Mouse (Mus musculus): ENCODE data around the gene Naaladl1.
A peak's percentile ranks its signal among the peaks of the same experiment; 100 is the strongest.

Gene Naaladl1

DNA sequence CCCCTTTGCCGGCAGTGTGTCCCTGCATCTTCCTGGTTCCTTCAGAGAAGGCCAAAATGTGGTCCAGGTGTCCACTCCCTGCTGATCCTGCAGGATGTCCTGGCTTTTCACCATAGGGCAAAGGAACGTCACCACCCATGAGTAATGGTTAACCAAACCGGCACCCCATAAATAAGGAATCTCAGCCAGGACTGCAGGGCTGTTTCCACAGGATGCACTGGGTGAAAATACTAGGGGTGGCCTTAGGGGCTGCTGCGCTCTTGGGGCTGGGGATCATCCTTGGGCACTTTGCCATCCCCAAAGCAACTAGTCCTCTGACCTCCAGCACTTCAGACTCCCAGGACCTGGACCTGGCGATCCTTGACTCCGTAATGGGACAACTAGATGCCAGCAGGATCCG, at the start of gene Naaladl1:
Gene Naaladl1 (plus strand): TSS at position 197 of the 400 bp plus-strand sequence.
- no peak for DNase-seq

DNA sequence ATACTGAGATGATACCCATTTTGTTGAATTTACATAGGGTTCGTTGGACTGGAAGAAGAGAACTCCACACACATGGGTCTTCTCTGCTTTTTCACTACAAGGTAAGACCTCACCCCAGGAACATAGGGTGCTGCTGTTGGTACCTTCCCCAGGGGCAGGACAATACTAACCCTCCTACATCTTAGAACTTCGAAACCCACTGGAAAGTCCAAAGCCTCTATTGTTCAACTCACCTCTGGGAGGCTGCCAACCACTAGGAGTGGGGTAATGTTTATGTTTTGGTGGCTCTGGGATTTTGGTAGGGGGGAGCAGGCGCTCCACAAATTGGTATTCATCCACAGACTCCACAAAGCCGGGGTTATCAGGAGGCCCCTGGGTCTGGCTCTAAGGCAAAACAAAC, 48.9 kb upstream of the Naaladl1 start:
- DNase-seq: no peak

DNA sequence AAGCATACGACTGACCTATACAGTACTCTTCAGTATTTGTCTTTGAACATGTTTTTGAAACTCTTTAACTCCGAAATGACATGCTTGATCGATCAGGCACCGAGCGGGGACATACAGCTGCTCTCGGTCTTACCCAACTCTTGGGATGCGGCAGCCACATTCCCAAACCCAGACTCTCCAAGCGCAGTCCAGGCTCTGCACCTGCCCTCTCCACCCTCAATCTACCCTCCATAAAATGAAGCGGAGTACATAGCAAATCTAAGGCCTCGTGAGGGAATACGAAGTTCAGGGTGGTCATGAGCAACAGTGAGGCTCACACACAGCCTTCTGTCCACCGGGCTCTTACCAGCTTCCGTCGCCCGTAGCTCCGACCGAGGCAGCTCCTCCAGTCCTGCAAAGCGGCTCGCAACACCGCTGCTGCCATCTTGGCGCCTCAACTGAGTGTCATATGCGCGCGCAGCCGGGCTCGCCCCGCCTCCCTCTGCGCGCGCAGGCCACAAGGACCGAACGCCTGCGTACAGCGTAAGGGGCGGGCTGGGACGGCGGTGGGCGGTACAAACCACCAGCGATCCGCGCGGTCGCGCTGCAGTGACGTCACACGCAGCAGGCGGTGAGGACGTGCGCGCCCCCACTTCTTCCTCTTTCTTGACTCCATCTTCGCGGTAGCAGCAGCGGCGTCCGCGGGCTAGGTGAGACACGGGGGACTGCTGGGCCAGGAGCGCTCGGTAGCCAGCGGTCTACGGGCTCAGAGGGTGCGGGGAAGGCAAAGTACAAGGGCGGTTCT, 48.1 kb upstream of the Naaladl1 start, which contains the start of the genes Mrpl49 and Fau:
Gene Mrpl49 (minus strand): TSS at position 473 of the 784 bp plus-strand sequence.
Gene Fau (plus strand): TSS at position 532 of the 784 bp plus-strand sequence.
- DNase-seq: peak; percentile 99

DNA sequence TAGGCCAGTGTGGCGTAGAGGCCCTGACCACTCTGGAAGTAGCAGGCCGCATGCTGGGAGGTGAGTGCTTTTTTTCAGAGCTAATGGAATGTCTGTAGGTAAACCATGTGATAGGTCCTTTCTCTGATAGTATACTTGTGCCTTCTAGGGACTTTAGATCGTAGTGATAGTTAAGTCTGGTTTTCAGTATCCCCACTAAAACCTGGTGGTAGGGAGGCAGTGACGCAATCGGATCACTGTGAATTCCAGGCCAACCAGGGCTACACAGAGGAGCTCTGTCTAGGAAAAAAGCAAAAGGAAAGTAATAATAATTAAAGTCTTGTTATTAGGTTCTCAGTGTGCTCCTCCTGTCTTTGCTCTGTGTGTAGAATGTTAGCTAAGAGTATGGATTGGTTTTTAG, 47.1 kb upstream of the Naaladl1 start:
- no peak for DNase-seq

DNA sequence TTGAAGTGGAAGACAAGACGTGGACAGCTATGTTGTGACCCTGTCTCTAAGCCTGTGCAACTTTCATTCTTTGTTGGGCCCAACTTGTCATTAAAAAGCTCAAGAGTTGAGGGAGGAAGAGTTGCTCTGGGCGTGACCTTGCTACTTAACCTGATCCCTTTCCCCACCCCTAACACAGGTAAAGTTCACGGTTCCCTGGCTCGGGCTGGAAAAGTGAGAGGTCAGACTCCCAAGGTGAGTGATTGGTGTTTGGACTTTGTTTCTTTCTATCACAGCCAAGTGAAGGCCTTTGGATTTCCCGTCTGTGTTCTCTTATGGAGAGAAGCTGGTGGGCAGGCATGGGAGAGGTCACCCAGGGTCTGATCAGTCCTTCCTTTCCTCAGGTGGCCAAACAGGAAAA, 46.6 kb upstream of the Naaladl1 start:
- no peak for DNase-seq

DNA sequence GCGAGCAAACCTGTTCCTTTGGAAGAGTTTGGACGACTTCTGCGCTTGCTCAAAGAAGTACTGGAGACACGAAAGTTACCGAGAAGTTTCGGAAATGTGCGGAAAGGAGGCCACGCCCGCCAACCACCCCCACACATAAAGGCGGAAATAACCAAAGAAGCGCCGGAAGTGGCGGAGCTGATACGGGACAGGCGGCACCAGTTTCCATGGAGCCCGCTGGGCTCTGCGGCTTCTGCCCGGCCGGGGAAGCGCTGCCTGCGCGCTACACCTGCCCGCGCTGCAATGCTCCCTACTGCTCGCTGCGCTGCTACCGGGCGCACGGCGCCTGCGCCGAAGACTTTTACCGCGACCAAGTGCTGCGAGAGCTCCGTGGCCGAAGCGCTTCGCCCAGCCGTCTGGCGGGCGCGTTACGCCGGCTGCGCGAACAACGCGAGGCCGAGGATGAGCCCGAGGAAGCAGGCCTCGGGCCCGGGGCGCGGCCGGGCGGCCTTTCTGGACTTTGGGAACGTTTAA, 44.5 kb upstream of the Naaladl1 start, which contains the start of gene Znhit2:
Gene Znhit2 (plus strand): TSS at position 172 of the 513 bp plus-strand sequence.
- peak; percentile 95 to 96 for DNase-seq

DNA sequence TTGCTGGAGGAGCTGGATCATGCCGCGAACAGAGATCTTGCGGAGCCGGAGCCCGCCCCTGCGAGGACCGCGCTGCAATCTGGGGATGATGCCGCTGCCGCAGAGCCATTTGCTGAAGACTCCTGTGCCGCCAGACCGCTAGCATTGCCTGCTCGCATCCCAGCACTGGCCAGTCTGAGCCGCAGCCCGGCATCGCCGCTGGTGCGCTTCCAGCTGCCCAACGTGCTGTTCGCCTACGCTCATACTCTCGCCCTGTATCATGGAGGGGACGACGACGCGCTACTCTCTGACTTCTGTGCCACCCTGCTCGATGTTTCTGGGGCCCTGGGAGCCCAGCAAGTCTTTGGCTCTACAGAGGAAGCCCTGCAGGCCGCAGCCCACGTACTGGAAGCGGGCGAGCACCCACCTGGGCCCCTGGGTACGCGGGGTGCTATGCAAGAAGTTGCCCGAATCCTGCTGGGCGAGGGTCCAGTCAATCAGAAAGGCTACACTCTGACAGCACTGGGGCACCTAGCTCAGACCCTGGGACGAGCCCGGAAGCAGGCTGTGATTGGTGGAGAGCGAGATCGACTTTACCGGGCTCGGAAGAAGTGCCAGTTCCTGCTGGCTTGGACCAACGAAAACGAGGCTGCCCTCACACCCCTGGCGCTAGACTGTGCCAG, 43.8 kb upstream of the Naaladl1 start:
- DNase-seq: peak; percentile 60 to 66

DNA sequence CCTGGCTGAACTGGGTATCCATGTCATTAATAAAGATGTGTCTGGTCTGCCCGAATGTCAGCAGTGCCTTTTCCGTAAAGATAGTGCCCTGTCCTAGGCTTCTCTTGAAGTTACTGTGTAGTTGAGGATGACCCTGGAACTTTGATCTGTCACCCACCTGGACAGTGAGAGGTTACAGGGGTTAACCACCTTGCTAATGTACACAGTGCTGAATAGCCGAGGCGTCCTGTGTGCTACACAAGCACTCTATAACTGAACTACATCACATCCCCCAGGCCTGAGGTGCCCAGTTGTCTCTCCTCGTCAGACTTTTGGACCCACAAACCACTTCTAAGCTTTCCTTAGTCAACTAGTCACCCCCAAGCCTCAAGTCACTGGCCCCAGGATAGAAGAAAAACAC, 43.2 kb upstream of the Naaladl1 start:
- DNase-seq: no peak

DNA sequence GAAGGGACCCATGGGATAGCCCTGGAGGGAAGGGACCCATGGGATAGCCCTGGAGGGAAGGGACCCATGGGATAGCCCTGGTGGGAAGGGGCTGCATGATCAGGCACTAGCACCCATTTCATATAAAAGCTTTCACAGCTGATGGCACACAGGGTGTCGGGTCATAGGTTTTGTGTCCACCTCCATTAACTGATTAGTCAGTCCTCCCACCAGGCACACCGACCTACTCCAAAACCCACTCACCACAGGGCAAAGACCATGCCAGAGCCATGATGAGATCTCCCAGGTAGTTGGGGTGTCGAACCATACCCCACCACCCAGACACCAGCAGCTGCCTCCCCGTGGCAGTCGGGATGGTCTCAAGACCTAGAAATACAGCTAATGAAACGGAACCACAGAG, 42.5 kb upstream of the Naaladl1 start:
- DNase-seq: no peak

DNA sequence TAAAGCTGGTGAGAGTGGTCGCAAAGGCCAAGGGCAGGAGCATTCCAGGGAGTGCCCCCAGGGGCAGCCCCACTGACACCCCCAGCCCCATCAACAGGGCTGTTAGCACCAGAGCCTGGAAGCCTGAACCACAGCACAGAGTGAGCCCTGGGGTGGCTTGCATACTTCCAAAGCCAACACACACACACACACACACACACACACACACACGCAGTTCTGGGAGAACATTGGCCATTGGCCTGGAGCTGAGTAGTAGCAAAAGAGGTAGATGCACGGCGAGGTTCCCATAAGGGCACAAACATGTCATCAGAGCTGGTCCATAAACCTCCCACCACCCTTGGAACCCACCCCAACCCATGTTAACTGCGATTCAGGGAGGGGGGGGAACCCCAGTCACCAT, 39.0 kb upstream of the Naaladl1 start:
- DNase-seq: no peak

DNA sequence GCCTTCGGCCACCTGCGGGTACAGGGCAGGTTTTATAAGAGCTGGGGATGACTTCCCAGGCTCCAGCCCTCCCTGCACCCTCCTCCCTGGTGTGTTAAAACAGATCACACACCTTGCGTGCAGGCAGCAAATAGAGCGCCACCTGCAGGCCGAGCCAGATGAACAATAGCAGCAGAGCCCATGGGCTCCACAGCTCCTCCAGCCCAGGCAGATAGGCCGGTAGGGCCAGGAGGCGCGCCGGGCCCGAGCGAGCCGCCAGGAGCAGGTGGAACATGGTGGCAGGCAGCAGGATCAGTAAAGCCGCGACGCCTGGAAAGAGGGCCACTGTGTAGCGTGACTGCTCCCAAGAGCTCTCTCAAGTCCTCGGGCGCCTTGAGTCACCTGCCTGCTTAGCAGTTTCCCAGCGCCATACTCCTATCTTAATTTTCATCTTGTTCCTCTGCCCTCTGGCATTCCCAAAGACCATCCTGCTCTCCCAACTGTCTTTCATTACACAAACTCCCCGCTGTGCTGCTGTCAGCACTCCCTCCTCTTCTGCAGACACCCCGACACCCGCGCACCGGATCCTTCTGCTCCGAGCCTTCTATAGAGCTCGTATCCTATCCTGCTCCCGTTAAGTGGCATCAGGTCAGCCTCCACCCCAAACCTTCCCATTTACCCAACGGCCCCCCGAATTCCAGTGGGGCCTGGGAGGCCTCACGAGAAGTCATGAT, 38.4 kb upstream of the Naaladl1 start:
- DNase-seq: peak; percentile 85 to 87

DNA sequence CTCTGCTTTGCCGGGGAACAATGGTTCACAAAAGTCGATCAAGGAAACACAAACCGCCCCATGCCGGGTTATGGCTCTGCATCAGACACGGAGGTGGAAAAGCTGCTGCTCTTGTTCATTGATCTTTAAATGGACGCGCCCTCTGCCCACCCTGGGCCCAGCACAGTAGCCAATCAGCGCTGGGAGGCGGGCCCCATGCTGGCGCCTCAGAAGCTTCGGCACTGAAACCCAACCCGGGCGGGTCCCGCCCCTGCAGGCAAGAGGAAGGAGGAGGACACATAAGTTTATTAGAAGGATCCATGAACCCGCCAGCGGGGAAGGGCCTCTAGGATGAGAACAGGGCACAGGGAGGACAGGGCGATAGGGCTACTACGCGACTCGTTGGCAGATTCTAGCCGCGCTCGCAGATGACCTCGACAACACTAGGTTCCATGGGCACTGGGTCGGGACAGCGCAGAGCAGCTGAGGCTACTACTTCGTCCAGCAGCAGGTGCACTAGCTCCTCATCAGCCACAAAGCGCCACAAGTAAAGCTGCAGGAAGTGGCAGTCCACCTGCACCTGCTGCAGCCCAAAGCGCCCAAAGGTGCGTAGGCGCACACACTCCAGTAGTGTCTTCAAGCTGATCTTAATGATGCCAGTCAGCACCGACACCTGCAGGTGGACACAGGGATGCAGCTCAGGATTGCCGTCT, 37.7 kb upstream of the Naaladl1 start, which contains the start of gene Tm7sf2:
Gene Tm7sf2 (minus strand): TSS at position 650 of the 692 bp plus-strand sequence.
- peak; percentile 92 to 95 for DNase-seq

DNA sequence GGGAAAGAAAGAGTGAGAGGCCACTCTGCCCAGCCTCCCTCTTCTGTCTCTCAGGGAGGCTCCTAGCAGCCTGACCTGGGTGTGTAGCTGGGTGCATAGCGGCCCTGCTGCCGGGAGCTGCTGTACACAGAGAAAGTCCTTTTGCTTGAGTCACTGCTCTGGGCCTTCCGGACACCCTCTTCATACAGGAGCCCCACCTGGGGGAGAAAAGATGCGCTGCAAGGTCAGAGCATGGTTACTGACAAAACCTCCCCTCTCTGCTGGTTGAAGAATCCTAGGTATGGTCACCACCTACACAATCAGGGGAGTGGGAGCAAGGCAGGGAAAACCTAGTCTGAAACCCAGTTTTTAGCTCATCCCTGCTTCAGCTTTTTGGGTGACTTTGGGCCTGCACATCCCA, 36.6 kb upstream of the Naaladl1 start:
- DNase-seq: no peak

DNA sequence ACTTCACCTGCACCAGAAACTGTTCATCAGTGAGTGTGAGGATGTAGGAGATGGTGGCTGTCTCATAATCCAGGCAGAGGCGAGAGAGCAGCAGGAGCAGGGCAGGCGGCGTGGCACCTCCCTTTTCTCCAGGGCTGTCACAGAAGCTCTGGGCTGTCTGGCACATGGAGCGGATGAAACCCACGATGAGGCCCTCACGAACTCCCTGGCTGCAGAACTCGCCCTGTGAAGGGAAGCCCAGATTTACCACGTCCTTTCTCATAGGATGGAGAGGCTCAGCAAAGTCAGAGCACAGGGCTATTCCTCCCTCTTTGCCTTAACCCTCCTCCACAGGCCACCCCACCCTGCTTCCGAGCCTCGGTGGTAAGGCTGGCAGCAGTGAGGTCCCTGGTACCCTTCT, 35.7 kb upstream of the Naaladl1 start:
- no peak for DNase-seq

DNA sequence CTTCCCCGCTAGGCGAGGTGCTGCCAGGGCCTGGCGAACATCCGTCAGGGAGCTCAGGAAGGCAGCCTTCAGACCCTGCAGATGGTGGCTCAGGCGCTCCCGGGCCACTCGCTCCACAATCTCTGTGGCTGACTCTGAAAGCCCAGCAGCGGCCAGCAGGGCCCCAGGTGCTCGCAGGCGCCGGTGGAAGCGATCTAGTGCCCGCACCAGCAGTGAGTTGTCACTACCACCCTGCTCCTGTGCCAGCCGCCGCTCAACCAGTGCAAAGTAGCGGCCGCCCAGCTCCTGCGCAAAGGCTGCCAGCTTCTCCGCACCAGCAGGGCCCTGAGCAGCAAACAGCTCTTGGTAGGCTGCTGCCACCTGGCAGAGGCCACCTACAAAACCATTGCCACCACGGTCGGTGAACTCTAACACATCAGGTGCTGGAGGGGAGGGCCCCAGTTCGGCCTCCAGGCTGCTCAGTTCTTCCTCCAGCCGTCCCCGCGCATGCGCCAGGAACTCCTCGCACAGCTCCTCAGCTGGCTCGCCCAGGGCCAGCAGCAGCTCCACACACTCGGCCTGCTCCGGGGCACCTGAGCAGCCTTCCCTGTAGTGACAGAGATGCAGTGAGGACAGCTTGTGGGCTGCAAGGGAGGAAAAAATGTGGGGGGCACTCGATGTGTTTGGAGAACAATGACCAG, 34.9 kb upstream of the Naaladl1 start:
- DNase-seq: no peak

DNA sequence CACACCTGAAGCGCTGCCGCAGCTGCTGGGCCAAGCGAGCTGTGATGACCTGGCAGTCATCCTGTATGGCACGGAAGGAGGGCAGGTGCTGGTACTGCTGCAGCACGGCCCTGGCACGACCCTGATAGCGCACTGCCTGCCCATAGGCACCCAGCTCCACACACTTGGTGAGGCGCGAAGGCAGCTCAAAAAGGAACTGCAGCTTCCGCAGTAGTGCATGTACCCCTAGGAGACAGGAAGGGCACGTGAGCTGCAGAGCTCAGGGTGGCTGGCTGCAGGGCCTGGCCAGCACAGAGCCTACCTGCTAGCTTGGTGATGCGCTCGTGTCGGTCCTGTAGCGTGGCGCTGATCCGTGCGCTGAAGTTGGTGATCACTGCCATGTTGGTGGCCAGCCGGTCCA, 34.3 kb upstream of the Naaladl1 start:
- DNase-seq: no peak

DNA sequence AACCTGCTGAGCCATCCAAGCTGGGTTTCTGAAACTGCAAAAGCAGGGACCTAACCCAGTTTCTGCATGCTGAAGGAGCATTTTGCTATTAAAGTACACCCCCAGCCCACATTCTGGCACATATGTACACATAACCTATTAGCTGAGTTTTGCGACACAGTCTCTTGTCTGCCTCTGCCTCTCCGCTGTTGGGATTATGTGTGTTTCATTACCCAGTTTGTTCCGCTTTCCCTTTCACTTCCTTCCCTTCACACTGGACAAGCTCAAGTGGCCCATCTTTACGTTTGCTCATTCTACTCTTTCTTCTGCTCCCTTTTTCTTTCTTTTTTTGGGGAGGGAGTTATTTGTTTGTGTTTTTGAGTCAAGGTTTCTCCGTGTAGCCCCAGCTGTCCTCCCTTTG, 31.7 kb upstream of the Naaladl1 start:
- no peak for DNase-seq

DNA sequence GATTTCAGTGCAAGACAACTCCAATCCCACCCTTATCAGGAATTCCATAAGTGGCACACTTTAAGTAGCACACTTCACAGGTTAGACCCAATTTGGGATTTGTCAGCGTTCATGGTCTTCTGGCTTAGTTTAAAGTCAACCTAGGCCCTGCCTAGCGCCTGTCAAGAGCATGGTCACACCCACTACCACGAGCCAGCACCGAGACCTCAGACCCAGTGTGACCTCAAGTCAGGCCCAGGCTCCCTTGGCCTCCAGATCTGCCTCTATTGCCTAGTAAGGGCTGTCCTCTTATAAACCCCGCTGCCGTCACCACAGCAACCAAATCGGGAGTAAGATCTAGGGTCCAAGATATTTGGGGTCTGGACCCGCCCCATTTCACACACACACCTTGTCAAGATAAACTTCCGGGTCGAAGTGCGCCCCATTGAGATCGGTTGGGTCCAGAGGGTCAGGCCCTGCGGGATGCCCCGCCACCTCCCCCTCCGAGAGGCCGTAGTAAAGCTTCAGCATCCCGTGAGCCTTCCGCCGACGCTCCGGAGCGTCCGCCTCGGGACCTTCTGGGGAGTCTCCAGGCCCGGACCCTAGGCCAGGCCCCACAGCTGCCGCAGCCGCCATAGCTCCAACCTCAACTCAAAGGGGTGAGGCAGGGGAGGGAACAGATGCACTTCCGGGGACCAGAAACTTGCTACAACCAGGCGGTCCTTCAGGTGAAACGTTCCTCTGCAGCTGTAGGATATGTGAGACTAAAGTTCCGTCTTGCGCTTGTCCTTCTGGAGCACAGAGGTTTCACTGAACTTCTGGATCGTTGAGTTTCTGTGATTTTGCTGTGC, 28.8 kb upstream of the Naaladl1 start, which contains the start of gene Vps51:
Gene Vps51 (minus strand): TSS at position 668 of the 830 bp plus-strand sequence.
- DNase-seq: peak; percentile 89 to 92

DNA sequence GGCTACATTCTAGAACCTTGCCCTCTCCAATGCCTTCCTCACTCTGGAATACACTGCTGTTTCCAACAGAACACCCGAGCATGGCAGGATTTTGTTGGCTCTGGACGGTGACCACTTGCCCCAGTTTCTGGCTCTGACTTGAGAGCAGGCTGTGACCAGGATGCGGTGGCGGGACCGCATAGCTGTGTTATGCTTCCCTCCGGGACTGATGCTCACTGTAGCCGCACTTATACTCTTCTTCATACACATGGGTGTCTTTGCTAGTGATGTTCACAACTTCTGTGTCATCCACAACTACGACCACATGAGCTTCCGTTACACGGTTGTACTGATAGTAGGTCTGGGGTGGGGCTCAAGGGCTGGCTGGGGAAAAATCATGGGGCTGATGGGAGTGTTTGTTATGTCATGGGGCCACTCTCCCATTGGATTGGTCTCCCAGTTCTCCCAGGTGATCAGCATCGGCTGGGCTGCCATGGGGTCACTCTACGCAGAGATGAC, 25.6 kb upstream of the Naaladl1 start, which contains the start of gene Tmem262:
Gene Tmem262 (plus strand): TSS at position 51 of the 498 bp plus-strand sequence.
- no peak for DNase-seq

DNA sequence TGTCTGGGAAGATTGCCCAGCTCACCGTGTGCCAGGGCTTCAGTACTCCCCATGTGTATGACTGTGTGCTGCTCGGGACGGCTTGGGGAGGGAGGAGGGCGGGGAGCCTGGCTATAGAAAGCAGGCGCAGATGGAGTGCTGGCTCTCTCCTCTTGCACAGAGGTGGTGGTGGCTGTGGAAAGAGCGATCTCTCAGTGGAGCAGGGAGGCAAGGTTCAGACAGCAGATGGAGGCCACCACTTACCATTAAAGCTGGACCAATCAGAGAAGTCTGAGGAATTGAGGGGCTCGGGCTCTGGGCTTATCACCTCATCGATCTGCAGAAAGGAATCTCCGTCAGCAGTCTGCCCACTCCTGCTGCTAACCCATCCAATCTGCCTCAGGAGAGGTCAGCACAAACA, 23.4 kb upstream of the Naaladl1 start, which contains the start of gene Gm28374:
Gene Gm28374 (minus strand): TSS at position 101 of the 400 bp plus-strand sequence.
- DNase-seq: no peak
